Mouse (Mus musculus) ES-Bruce4 (cell line): ENCODE measurements around the gene Ppm1h.

Experiments used
- EP300 ChIP-seq: IDR thresholded peaks from 2 replicates; pipeline ENCODE4 v1.6.1; 2011; ENCODE audit warnings: low read depth, low read length; ENCODE audit not compliant: insufficient read depth
- POLR2A ChIP-seq: IDR thresholded peaks from one replicate; pipeline ENCODE4 v1.8.1; 2011; ENCODE audit warnings: low read length; ENCODE audit not compliant: insufficient read depth

DNA sequence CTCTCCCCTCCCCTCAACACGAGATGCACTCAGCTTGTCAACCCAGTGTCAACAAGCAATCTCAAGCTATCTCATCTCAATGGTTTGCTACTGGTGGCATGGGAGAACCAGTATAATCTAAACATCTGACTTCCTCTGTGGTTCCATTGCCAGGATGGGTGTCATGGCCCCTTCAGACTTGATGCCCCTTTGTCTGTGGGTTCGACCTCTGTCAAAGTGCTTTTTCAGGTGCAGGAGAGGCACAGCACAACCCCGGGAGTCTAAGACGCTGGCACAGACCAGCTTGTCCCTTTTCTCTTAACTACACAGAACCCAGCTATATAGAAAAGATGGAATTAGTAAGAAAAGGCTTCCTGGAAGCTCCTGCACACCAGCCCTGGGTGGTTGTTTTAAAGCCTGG lies 56.0 kb downstream of the Ppm1h start:
- TF ChIP-seq EP300 = no peak
- no peak for TF ChIP-seq POLR2A
